Mouse (Mus musculus): ENCODE results near the gene Zfp853. TPM values are rescaled to one million over a fixed set of nuclear protein-coding genes. Genes with fewer than 3 reads are reported as not detected.
A peak's percentile ranks its signal among the peaks of the same experiment; 100 is the strongest.

Zfp853 gene
- total RNA-seq (2015): 0.09 TPM in 1 of 2 replicates, not detected in the other
- total RNA-seq (2017): not detected in 2 replicates

DNA sequence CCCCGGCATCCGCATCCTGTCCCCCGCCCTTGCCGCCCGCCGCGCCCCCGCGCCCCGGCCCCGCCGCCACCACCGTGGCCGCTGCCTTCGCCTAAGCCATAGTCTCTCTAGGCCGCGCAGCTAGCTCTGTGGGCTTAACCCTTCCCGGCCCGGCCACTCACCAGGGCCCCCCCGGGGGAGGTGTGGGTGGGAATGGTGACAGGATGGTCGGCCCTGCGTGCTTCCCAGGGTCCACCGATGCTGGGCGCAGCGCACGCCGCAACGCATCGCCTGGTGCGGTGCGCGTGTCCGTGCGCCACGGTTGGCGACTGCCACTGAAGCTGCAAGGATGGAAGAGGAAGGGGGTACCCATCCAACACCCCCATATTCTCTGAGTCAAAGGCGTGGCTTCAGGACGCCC, at the start of gene Zfp853:
Gene Zfp853 (minus strand): TSS at position 220 of the 400 bp plus-strand sequence.
- ATAC-seq (ENCODE audit: poor library complexity, severe bottlenecking): no peak

GRCm38 (mm10) chr5:143339603-143340002, 46.2 kb upstream of the Zfp853 start:
- ATAC-seq (ENCODE audit: poor library complexity, severe bottlenecking): no peak

DNA sequence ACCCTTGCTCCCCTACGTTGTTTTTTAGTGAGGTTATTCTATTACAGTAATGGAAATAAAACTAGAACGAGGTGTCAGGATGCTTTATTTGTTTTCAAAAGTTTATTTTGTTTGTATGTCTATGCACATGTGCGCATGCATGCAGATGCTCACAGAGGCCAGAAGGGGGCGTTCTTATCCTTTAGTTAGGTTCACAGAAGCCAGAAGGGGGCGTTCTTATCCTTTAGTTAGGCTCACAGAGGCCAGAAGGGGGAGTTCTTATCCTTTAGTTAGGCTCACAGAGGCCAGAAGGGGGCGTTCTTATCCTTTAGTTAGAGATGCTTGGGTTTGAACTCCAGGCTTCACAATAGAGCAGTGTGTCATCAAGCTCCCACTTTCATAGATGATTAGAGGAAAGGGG, 43.1 kb upstream of the Zfp853 start:
- ATAC-seq (ENCODE audit: poor library complexity, severe bottlenecking): no peak; the same call in 1 of the 2 replicates

DNA sequence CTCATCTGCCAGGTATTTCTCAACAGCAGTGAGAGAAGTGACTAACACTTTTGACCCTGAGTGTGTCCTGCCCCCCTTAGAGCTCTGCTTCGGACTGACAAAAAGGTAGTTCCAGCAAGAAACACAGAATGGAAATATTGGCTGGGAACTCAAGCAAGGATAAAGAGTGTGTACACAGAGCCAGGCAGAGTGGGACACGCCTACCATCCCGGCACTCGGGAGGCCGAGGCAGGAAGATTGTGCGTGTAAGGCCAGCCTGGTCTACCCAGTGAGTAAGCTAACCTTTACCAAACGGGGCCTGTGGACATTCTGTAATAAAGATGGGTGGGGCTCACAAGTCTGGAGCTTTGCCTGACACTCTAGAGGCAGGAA, 41.7 kb upstream of the Zfp853 start:
- ATAC-seq (ENCODE audit: poor library complexity, severe bottlenecking): no peak

- ATAC-seq (ENCODE audit: poor library complexity, severe bottlenecking): 0 out of 2 replicates have a peak, but pooled peaks have one; percentile 19
These were observed 41.1 kb upstream of the Zfp853 start for GRCm38 (mm10) chr5:143334418-143335088.

GRCm38 (mm10) chr5:143333872-143334271, 40.4 kb upstream of the Zfp853 start:
- ATAC-seq (ENCODE audit: poor library complexity, severe bottlenecking): peak; percentile 65

DNA sequence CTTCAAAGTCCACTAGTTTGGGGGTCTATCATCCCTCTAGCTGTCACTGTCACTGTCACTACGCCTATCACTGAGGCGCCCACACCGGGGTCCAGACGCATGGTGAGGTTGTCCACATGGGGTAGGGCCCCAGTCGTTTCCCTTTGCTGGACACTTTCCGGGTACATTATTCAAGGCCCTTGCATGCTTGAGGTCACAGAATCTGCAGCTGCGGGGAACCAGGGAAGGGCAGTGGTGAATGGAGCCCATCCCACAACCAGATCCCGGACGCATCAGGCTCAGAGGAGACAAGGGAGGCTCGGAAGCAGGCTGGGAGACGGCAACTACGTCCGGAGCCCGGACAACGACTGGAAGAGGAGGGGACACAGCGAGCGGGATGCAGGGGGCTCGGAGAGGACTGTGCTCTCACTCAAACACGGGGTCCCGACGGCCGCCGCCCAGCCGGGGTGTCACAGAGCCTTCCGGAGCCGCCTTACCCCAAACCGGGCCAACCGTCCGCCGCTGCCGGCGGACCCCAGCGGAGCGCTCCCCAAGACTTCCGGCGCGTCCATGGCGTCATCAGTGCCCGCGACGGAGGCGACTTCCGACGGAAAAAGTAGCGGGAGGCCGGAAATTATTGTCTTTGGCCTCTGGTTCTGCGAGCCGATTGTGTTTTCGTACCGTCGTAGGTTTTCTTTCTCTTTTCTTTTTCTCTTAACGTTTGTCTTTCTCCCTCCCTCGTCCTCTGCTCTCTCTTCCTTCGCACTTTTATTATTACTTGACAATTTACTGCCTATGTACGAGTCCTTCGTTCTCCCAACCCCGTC, 35.5 kb upstream of the Zfp853 start, which contains the start of gene Zdhhc4:
Gene Zdhhc4 (minus strand): TSS at position 567 of the 806 bp plus-strand sequence.
- peak; percentile 96 for ATAC-seq (ENCODE audit: poor library complexity, severe bottlenecking)

GRCm38 (mm10) chr5:143317288-143317610, 23.8 kb upstream of the Zfp853 start:
- ATAC-seq (ENCODE audit: poor library complexity, severe bottlenecking): no peak

DNA sequence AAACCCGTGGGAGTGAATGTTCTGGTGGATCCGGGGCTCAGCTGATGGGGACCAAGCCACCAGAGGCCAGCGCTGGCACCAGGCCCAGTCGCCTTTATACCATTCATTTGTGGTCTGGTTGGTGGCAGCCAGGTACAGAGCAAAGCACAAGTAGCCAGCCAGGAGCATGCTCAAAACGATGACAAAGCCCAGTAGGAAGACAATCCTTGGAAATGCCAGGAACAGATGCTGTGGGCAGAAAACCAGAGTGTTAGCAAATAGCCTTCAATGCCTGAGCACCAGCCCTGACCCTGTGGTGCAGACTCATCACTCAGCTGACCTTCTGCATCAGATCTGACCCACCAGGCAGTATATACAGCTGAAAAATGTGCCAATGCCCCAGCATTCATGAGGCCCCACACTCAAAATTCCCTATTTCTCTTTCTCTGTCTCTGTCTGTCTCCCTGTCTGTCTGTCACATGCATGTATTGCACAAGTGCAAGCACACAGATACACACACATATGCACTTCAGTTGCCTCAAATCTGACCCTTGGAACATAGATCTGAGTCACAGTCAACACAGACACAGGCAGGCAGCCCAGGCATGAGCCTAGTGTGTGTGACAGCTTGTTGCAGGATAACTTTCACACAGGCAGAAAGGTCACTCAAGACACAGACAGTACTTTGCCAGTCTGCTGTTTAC, 23.3 kb upstream of the Zfp853 start:
- no peak for ATAC-seq (ENCODE audit: poor library complexity, severe bottlenecking)

GRCm38 (mm10) chr5:143315514-143315888, 22.1 kb upstream of the Zfp853 start:
- ATAC-seq (ENCODE audit: poor library complexity, severe bottlenecking): no peak

GRCm38 (mm10) chr5:143314730-143315513, 21.5 kb upstream of the Zfp853 start, which contains the start of gene E130309D02Rik:
Gene E130309D02Rik (minus strand): TSS chr5:143315360.
- ATAC-seq (ENCODE audit: poor library complexity, severe bottlenecking): peak; percentile 82

DNA sequence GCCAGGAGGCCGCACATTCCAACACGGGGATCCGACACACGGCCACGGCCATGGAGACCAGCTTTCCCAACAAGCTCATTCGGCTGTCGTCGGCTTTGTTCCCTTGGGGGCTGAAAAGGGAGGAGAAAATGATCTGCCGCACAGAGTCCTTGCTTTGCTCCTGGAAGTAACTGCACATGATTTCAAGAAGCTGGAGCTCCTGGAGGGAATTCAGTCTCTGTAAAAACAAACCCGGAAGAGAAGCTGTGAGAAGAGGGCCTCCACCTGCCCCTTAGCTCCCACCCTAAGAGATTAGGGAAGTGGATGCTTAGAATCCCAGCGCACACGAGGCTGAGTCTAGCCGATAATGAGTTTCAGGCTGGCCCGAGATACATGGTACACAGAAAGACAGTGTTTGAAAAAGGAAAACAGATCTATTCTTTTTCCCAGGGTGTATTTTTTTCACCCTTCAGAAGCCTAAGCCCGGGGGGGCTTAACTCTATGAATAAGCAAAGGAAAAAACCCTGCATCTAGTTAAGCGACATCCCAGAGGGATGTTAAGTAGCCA, 20.8 kb upstream of the Zfp853 start:
- ATAC-seq (ENCODE audit: poor library complexity, severe bottlenecking): no peak

DNA sequence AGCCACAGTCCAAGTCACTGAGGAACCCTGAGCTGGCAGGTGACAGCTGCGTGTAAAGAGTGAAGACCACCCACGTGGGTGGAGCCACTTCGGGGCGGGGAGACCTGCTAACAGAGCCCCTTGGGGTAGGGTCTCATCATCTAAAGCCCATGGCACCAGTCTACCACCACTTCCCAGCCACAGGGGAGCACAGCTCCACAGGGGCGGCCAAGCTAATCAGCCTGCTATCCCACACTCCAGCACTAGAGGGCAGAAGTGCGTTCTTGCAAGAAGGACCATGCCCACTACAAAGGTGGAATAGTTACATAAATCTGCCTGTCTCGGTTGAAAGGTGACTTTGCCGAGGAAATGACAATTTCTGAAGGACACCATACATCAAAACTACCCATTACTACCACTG, 18.5 kb upstream of the Zfp853 start:
- ATAC-seq (ENCODE audit: poor library complexity, severe bottlenecking): peak; percentile 67

DNA sequence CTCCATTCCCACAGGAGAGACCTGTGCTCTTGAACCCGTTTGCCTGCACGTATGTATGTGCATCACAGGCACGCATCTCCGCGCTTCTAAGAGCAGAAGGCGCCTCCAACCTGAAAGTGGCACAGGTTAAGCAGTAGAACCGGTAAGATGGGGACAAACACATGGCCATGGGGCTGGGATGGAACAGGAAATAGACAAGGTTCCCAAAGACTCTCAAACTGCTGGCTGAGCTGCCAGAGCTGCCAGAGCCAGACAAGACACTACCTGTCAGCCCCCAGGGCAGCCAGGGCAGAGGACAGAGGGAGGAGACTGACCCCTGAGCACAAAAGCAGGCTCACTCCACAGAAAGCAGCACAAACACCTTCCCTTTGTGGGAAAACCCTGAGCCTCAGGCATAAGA, 16.5 kb upstream of the Zfp853 start:
- no peak for ATAC-seq (ENCODE audit: poor library complexity, severe bottlenecking)

DNA sequence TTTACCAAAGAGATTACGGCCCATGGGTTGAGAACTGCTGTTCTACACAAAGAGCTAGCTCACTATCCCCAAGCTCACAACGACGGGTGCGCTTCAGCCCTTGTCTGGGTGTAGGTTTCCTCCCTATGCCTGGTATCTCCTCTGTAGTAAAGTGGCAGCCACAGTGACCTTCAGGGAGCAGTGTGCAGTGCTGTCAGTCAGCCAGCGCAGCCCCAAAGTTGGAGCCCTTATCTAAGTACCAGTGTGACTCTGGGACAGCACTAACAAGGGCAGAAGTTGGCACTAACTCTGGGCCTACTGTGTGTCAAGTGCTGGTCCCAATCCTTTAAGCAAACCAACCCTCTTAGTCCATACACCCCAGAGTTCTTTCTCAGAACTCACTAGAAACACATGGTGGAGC, 15.4 kb upstream of the Zfp853 start:
- no peak for ATAC-seq (ENCODE audit: poor library complexity, severe bottlenecking)

- no peak for ATAC-seq (ENCODE audit: poor library complexity, severe bottlenecking)
These were observed 10.8 kb upstream of the Zfp853 start for GRCm38 (mm10) chr5:143304251-143304650.

DNA sequence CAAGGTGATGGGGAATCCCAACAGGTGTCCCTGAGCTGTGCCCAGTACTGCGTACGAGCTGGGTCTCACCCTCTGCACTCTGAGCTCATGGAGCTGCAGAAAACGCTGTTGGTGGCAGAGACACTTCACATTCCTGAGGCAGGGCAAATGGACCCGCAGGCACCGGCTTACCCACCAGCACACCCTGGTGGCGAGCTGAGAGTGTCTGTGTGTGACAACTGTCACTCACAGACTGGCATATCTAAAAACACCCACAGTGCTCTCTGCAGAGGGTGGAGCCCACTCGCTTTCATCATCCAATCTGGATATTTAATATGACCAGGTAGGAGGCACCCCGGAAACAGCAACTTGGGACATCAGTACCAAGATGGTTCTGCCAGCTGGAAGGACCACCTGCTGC, 7.9 kb upstream of the Zfp853 start:
- peak; percentile 45; the same call in 1 of the 2 replicates for ATAC-seq (ENCODE audit: poor library complexity, severe bottlenecking)

DNA sequence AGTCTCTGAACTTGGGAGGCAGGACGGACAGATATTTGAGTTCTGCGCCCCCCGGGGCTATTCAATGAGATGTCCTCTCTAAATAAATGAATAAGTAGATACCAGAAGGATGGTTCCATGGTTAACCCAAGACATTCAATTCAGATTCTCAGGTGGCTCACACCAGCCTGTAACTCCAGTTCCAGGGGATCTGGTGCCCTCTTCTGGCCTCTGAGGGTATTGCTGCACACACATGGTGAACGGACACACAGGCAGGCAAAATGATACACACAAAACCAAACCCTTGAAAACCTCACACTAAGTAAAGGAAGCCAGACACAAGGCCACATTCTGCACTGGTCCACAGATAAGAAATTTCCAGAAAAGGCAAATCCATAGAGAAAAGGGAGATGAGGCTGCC, 6.3 kb upstream of the Zfp853 start:
- peak; percentile 66 for ATAC-seq (ENCODE audit: poor library complexity, severe bottlenecking)

- no peak for ATAC-seq (ENCODE audit: poor library complexity, severe bottlenecking)
These were observed 5.0 kb upstream of the Zfp853 start for GRCm38 (mm10) chr5:143298391-143298790.

DNA sequence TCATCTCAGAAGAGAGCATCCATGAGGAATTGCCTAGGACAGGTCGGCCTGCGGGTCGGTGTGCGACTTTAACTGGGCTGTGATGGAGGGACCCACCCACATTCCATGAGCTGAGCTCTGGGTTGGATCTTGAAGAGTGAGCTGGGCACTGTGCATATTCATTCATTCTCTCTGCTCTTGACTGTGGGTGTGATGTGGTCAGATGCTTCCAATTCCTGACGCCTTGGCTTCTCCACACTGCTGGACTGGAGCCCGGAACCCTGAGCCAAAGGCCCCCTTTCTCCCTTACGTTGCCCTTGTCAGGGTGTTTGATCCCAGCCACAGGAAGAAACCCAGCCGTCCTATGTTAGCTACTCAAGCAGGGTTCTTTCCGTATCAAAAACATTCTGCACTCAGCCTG, 4.6 kb upstream of the Zfp853 start:
- ATAC-seq (ENCODE audit: poor library complexity, severe bottlenecking): no peak

All from megakaryocyte, adult 5-6 weeks (primary cell).